Mouse (Mus musculus) small intestine, adult 2 months (tissue): ENCODE measurements around the gene Rapgef4. TPM values are rescaled to one million over a fixed set of nuclear protein-coding genes. Genes with fewer than 3 reads are reported as not detected.

Experiments
- H3K27ac ChIP-seq: fragments of 200-500 bp; 2 replicates; pipeline ENCODE4 v1.5.1; 2012; ENCODE audit warnings: low read depth, low read length, control low read depth, inconsistent platforms; ENCODE audit not compliant: insufficient read depth
- H3K27me3 ChIP-seq: fragments of 200-500 bp; 2 replicates; pipeline ENCODE4 v1.6.1; 2012; ENCODE audit warnings: mild to moderate bottlenecking, moderate library complexity, low read length, inconsistent platforms; ENCODE audit not compliant: control insufficient read depth, insufficient read depth
- H3K36me3 ChIP-seq: fragments of 200-500 bp; 2 replicates; pipeline ENCODE4 v1.6.1; 2012; ENCODE audit warnings: mild to moderate bottlenecking, low read length, control low read depth, inconsistent platforms; ENCODE audit not compliant: control insufficient read depth, insufficient read depth
- H3K4me1 ChIP-seq: fragments of 200-500 bp; 2 replicates; pipeline ENCODE4 v1.6.1; 2012; ENCODE audit warnings: low read length, inconsistent platforms, mixed read lengths; ENCODE audit not compliant: control insufficient read depth, insufficient read depth, insufficient read length
- H3K4me3 ChIP-seq: fragments of 200-500 bp; 2 replicates; pipeline ENCODE4 v1.5.1; 2012; ENCODE audit warnings: low read depth, mild to moderate bottlenecking, control low read depth, inconsistent platforms, low read length, moderate library complexity
- CTCF ChIP-seq: fragments of 200-500 bp; IDR thresholded peaks from 2 replicates; pipeline ENCODE4 v1.5.1; 2012; ENCODE audit warnings: low read depth, mild to moderate bottlenecking, control low read depth, inconsistent platforms, low read length, moderate library complexity, mixed read lengths; ENCODE audit not compliant: insufficient replicate concordance, insufficient read length; ENCODE audit errors: extremely low read depth
- POLR2A ChIP-seq: fragments of 200-500 bp; IDR thresholded peaks from 2 replicates; pipeline ENCODE4 v1.6.1; 2012; ENCODE audit warnings: low read depth, mild to moderate bottlenecking, control low read depth, inconsistent platforms, low read length, moderate library complexity
- WGBS: fragments of 180-500 bp; shearing (Covaris S2); methylation state at CpG from one replicate; pipeline ENCODE4 v1.1.7; 2018; 5-methylcytosine and 5-hydroxymethylcytosine counted together
- polyA plus RNA-seq: library from polyadenylated mRNA; depleted of rRNA; stranded (reverse); fragments of >200 nt; gene quantifications from 2 replicates; pipeline ENCODE4 v1.2.3, GENCODE M21; 2012

Gene Rapgef4
- polyA plus RNA-seq, 1 experiment = 2.7 TPM

DNA sequence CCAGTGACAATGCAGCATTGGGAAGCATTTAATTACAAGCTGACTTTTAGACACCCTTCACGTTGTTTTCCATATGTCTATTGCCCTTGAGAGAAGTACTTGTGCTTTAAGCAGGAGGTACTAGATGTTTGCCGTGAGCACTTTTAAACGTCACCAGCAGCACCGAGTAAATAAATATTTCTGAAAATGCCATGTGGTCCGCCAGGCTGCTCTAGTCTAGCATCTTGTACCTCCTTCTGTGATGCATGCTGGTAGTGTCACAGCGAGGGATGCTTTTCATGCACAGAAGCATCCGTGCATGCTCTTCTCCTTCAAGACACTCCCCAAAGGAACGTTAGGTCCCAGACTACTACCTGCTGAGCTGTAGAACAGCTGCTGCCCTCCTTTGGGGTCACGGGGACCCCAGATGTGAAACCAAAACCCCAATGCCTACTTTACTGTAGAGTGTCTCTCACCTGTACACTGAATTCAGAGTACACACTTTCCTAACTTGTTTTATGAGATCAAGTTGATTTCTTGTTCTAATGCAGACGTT is 177.7 kb downstream of the Rapgef4 start:
- no peak for TF ChIP-seq POLR2A
- TF ChIP-seq CTCF = no peak
- 84% methylated on average over 10 of the region's 10 CpGs for WGBS
- H3K27ac ChIP-seq = no peak overlapping the region

GRCm38 (mm10) chr2:72159281-72159680 is 178.2 kb downstream of the Rapgef4 start:
- WGBS = 79% methylated on average over 6 of the region's 6 CpGs
- no peak for TF ChIP-seq POLR2A
- TF ChIP-seq CTCF = no peak
- H3K27ac ChIP-seq = no peak overlapping the region

More for the DNA sequence above, 177.7 kb downstream of the Rapgef4 start:
- H3K27me3 ChIP-seq = no peaks in the 10 kb centered on the region
- H3K36me3 ChIP-seq = no peaks in the 10 kb centered on the region
- H3K4me1 ChIP-seq = no peaks in the 10 kb centered on the region
- H3K4me3 ChIP-seq = no peak overlapping the region

DNA sequence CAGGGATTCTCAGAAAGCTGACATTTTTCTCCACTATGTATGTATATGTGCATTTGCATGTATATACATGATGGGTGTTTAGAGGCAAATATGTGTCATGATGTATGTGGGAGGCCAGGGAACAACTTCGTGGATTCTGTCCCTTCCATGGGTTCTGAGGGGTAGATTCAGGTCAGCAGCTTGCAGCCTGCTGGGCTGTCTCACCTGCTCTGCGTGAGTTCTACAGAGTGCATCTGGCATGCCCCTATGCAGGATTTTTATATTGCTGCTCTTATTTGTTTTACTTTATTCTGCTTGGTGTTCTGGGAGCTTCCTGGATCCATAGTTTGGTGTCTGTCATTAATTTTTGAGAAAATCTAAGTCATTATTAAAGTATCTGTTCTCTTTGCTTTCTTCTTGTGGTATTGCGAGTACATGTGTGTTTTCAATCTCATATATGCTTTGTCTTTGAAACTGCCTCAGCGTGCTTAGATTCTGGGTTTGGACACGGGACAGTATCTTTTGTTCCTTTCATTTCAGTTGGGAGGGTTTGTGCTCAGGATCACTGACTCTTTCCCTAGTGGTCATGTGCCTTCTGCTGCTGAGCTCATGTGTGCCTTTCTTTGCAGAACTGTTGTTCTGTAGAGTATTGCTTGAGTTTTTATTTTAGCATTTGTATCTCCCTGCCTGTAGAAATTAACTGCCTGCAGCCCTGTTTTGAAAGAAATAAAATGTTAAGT is 184.3 kb downstream of the Rapgef4 start:
- WGBS = 84% methylated on average over 5 of the region's 5 CpGs
- Histone ChIP-seq H3K36me3 (no peaks in the 10 kb centered on the region), H3K4me3 (no peak overlapping the region), H3K27ac (no peak overlapping the region), H3K27me3 (no peaks in the 10 kb centered on the region), H3K4me1 (peaks cover 2% of the 10 kb centered on the region; the same call in 1 of the 2 replicates)
- no peak for TF ChIP-seq POLR2A
- no peak for TF ChIP-seq CTCF

More at GRCm38 (mm10) chr2:72159281-72159680, 178.2 kb downstream of the Rapgef4 start:
- Histone ChIP-seq H3K36me3 (no peaks in the 10 kb centered on the region), H3K4me3 (no peak overlapping the region), H3K27me3 (no peaks in the 10 kb centered on the region), H3K4me1 (no peaks in the 10 kb centered on the region)

DNA sequence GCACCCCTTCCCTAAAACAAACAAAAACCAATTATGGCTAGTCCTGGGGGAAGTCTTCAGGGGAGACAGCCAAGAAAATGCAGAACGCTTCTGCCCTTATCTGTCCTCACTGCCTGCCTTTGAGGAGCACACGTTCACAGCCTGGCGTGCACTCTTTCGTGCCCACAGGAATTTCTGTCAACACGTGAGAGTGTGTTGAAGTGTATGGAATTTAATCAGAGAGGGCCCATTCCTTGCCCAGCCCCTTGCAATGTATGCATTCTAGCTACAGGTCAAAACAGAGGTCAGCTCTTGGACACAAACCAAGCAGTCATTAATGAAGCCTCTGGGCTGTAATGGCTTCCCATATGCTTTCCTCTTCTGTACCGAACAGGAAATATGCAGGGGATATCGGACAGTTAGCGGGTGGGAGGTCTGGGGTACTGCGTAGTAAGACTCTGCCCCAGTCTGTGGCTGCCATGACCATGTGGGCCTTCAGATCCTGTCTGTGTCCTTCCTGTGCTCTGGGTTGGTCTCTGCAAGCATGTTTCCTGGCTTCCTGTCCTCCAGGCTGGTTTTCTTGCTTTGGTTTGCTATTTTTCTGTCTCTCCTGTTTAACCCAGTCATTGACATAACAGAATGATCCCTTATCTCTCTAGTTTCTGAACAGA is 188.5 kb downstream of the Rapgef4 start:
- H3K27ac ChIP-seq = no peak overlapping the region
- H3K4me1 ChIP-seq = peaks cover 2% of the 10 kb centered on the region; the same call in 1 of the 2 replicates
- 64% methylated on average over 9 of the region's 9 CpGs for WGBS

GRCm38 (mm10) chr2:72170546-72170945 is 189.5 kb downstream of the Rapgef4 start:
- H3K27ac ChIP-seq = no peak overlapping the region

More for the DNA sequence above, 188.5 kb downstream of the Rapgef4 start:
- Histone ChIP-seq H3K4me3 (no peak overlapping the region), H3K36me3 (no peaks in the 10 kb centered on the region), H3K27me3 (no peaks in the 10 kb centered on the region)
- TF ChIP-seq POLR2A (no peak), CTCF (no peak)

DNA sequence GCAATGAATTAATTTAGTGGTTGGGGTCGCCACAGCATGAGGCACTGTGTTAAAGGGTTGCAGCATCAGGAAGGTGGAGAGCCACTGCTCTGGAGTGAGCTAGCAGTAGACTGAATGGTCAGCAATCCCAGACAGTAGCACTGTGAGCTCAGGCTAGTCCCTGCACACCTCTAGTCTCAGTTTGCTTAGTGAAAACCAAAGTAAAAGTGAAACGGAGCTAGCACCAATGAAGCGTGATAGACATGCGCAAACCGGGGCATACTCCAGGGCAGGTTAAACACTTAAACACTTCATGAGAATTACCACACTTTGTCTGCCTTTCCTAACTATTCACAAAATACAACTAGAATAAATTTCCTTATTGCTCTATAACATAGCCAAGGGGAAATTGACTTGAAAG is 190.2 kb downstream of the Rapgef4 start:
- WGBS = 77% methylated on average over 5 of the region's 5 CpGs
- Histone ChIP-seq H3K4me3 (no peak overlapping the region), H3K27me3 (no peaks in the 10 kb centered on the region), H3K36me3 (no peaks in the 10 kb centered on the region), H3K27ac (no peak overlapping the region), H3K4me1 (peaks cover 2% of the 10 kb centered on the region; the same call in 1 of the 2 replicates)
- no peak for TF ChIP-seq CTCF
- TF ChIP-seq POLR2A = no peak

More at GRCm38 (mm10) chr2:72170546-72170945, 189.5 kb downstream of the Rapgef4 start:
- Histone ChIP-seq H3K27me3 (no peaks in the 10 kb centered on the region), H3K36me3 (no peaks in the 10 kb centered on the region), H3K4me1 (peaks cover 2% of the 10 kb centered on the region; the same call in 1 of the 2 replicates), H3K4me3 (no peak overlapping the region)
- TF ChIP-seq POLR2A (no peak), CTCF (no peak)
- WGBS = 74% methylated on average over 8 of the region's 8 CpGs

DNA sequence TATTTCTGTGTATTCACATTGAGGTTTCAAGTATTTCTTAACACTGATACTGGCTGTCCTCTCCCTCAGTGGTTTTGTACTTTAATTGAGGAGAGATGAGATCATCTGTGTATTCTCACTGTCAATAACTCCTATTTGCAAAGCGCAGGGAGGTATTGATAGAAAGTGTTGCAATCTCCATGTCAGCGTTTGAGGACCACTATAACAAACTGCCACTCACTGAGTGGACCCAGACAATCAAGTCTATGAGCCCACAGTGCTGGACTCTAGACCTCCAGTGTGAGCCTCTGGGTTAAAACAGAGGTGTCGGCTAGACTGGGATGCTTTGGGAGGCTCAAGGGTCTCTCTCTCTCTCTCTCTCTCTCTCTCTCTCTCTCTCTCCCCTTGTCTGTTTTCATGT is 192.0 kb downstream of the Rapgef4 start:
- 73% methylated on average over 3 of the region's 3 CpGs for WGBS
- TF ChIP-seq CTCF (no peak), POLR2A (no peak)
- Histone ChIP-seq H3K27me3 (no peaks in the 10 kb centered on the region), H3K36me3 (no peaks in the 10 kb centered on the region), H3K4me1 (peaks cover 2% of the 10 kb centered on the region; the same call in 1 of the 2 replicates), H3K27ac (no peak overlapping the region), H3K4me3 (no peak overlapping the region)
